ENCODE assay signal across 22 mouse cellular contexts in genomic region chr4:155566555-155566954, GRCm38 (mm10). TPM values are rescaled to one million over a fixed set of nuclear protein-coding genes. Genes with fewer than 3 reads are reported as not detected.
DNase-seq lines count a peak whose midpoint lies in the region; ATAC-seq and TF ChIP-seq lines count a peak whose summit lies in the region.
"Had no signal": no experiment of that assay in that cellular context is flagged by ENCODE, and none has a peak within 500 bp of the region (broad histone marks: within the 10 kb centered on the region; RNA-seq: fewer than 3 reads in every experiment).

No protein-coding gene starts in this region.

- no peak overlapping the region for H3K27ac ChIP-seq in hindbrain, embryonic 13.5 days
- no peak overlapping the region for H3K27ac ChIP-seq in hindbrain, embryonic 12.5 days
- H3K27ac ChIP-seq in lung, postnatal 0 days (ENCODE audit: low read length), result peak overlapping the region; percentile 43; the same call in 1 of the 2 replicates
- H3K27ac ChIP-seq in liver, embryonic 11.5 days (ENCODE audit: low read depth, low read length), result no peak overlapping the region
- no peak overlapping the region for H3K27ac ChIP-seq in forebrain, embryonic 14.5 days (ENCODE audit: low read depth, low read length)
- no peak overlapping the region for H3K27ac ChIP-seq in forebrain, embryonic 15.5 days (replicated peaks)
- H3K27ac ChIP-seq: forebrain, embryonic 12.5 days; hindbrain, embryonic 14.5 days; liver, embryonic 15.5 days; neural tube, embryonic 15.5 days had no signal

- peak overlapping the region; percentile 29; the same call in 1 of the 2 replicates for H3K9ac ChIP-seq in hindbrain, embryonic 13.5 days
- H3K9ac ChIP-seq in hindbrain, embryonic 12.5 days, result no peak overlapping the region; the same call in 1 of the 2 replicates
- no peak overlapping the region for H3K9ac ChIP-seq in lung, postnatal 0 days (replicated peaks; ENCODE audit: low read depth)
- H3K9ac ChIP-seq in liver, embryonic 11.5 days (ENCODE audit: low read depth, low read length), result 0 out of 2 replicates have a peak overlapping the region, but pooled peaks have one; percentile 28
- H3K9ac ChIP-seq in forebrain, embryonic 14.5 days (ENCODE audit: low read length), result no peak overlapping the region
- H3K9ac ChIP-seq in forebrain, embryonic 15.5 days (replicated peaks), result no peak overlapping the region
- H3K9ac ChIP-seq: forebrain, embryonic 12.5 days; hindbrain, embryonic 14.5 days; liver, embryonic 15.5 days; neural tube, embryonic 15.5 days had no signal

- H3K9me3 ChIP-seq in hindbrain, embryonic 13.5 days, result no peaks in the 10 kb centered on the region
- no peaks in the 10 kb centered on the region for H3K9me3 ChIP-seq in hindbrain, embryonic 12.5 days (replicated peaks)
- H3K9me3 ChIP-seq in lung, postnatal 0 days (ENCODE audit: low read length), result no peaks in the 10 kb centered on the region
- no peaks in the 10 kb centered on the region for H3K9me3 ChIP-seq in liver, embryonic 11.5 days (ENCODE audit: control insufficient read depth, low read length)
- no peaks in the 10 kb centered on the region for H3K9me3 ChIP-seq in forebrain, embryonic 14.5 days (replicated peaks; ENCODE audit: control insufficient read depth, low read length)
- H3K9me3 ChIP-seq in forebrain, embryonic 15.5 days, result no peaks in the 10 kb centered on the region
- H3K9me3 ChIP-seq: forebrain, embryonic 12.5 days; liver, embryonic 15.5 days; megakaryocyte, embryonic 14.5 days; neural tube, embryonic 15.5 days had no signal

- no peaks in the 10 kb centered on the region for H3K27me3 ChIP-seq in hindbrain, embryonic 13.5 days
- H3K27me3 ChIP-seq in hindbrain, embryonic 12.5 days, result no peaks in the 10 kb centered on the region
- H3K27me3 ChIP-seq in lung, postnatal 0 days (replicated peaks; ENCODE audit: insufficient read depth, low read length), result no peaks in the 10 kb centered on the region
- H3K27me3 ChIP-seq in liver, embryonic 11.5 days (replicated peaks; ENCODE audit: control insufficient read depth, insufficient read depth, low read length), result no peaks in the 10 kb centered on the region
- H3K27me3 ChIP-seq in forebrain, embryonic 14.5 days (replicated peaks; ENCODE audit: control insufficient read depth, insufficient read depth, low read length), result no peaks in the 10 kb centered on the region
- H3K27me3 ChIP-seq in forebrain, embryonic 15.5 days, result no peaks in the 10 kb centered on the region
- H3K27me3 ChIP-seq: CH12.LX; forebrain, embryonic 12.5 days; liver, embryonic 15.5 days; megakaryocyte, embryonic 14.5 days; neural tube, embryonic 15.5 days had no signal

- WGBS in hindbrain, embryonic 13.5 days, result 80% methylated on average over 8 of the region's 8 CpGs
- WGBS in hindbrain, embryonic 12.5 days, result 81% methylated on average over 8 of the region's 8 CpGs
- 48% methylated on average over 8 of the region's 8 CpGs for WGBS in lung, postnatal 0 days
- WGBS in liver, embryonic 11.5 days, result 65% methylated on average over 8 of the region's 8 CpGs
- WGBS in forebrain, embryonic 14.5 days, result 90% methylated on average over 8 of the region's 8 CpGs
- 90% methylated on average over 8 of the region's 8 CpGs for WGBS in forebrain, embryonic 15.5 days

- peak; percentile 29 for TF ChIP-seq CTCF in lung, postnatal 0 days (IDR thresholded peaks at IDR 0.05)

- H3K36me3 ChIP-seq in hindbrain, embryonic 13.5 days, result no peaks in the 10 kb centered on the region
- no peaks in the 10 kb centered on the region for H3K36me3 ChIP-seq in hindbrain, embryonic 12.5 days
- no peaks in the 10 kb centered on the region for H3K36me3 ChIP-seq in lung, postnatal 0 days (ENCODE audit: insufficient read depth, low read length)
- 0 out of 2 replicates have a peak, but pooled peaks cover 2% of the 10 kb centered on the region for H3K36me3 ChIP-seq in liver, embryonic 11.5 days (ENCODE audit: control insufficient read depth, insufficient read depth, low read length)
- H3K36me3 ChIP-seq in forebrain, embryonic 14.5 days (ENCODE audit: control insufficient read depth, insufficient read depth, low read length), result 0 out of 2 replicates have a peak, but pooled peaks cover 7% of the 10 kb centered on the region
- H3K36me3 ChIP-seq in forebrain, embryonic 15.5 days, result no peaks in the 10 kb centered on the region
- H3K36me3 ChIP-seq: forebrain, embryonic 12.5 days; liver, embryonic 15.5 days; neural tube, embryonic 15.5 days had no signal

- peaks cover 42% of the 10 kb centered on the region for H3K4me1 ChIP-seq in hindbrain, embryonic 13.5 days (replicated peaks)
- peaks cover 31% of the 10 kb centered on the region for H3K4me1 ChIP-seq in hindbrain, embryonic 12.5 days
- peaks cover 18% of the 10 kb centered on the region for H3K4me1 ChIP-seq in lung, postnatal 0 days (ENCODE audit: insufficient read depth, low read depth, low read length)
- H3K4me1 ChIP-seq in liver, embryonic 11.5 days (replicated peaks; ENCODE audit: control insufficient read depth, insufficient read depth, low read length), result peaks cover 37% of the 10 kb centered on the region
- peaks cover 18% of the 10 kb centered on the region for H3K4me1 ChIP-seq in forebrain, embryonic 14.5 days (ENCODE audit: control insufficient read depth, insufficient read depth, low read length)
- peaks cover 29% of the 10 kb centered on the region for H3K4me1 ChIP-seq in forebrain, embryonic 15.5 days

- H3K4me3 ChIP-seq in hindbrain, embryonic 13.5 days, result no peak overlapping the region
- no peak overlapping the region for H3K4me3 ChIP-seq in hindbrain, embryonic 12.5 days
- H3K4me3 ChIP-seq in lung, postnatal 0 days (ENCODE audit: low read depth, low read length), result no peak overlapping the region
- H3K4me3 ChIP-seq in liver, embryonic 11.5 days (ENCODE audit: low read depth, low read length), result no peak overlapping the region
- H3K4me3 ChIP-seq in forebrain, embryonic 14.5 days (ENCODE audit: low read depth, low read length), result no peak overlapping the region
- H3K4me3 ChIP-seq in forebrain, embryonic 15.5 days, result no peak overlapping the region
- H3K4me3 ChIP-seq: forebrain, embryonic 12.5 days; liver, embryonic 15.5 days; megakaryocyte, embryonic 14.5 days; neural tube, embryonic 15.5 days had no signal

- no peak overlapping the region for H3K4me2 ChIP-seq in hindbrain, embryonic 13.5 days
- H3K4me2 ChIP-seq in hindbrain, embryonic 12.5 days (replicated peaks), result no peak overlapping the region
- no peak overlapping the region for H3K4me2 ChIP-seq in lung, postnatal 0 days (replicated peaks; ENCODE audit: low read depth, low read length)
- no peak overlapping the region; the same call in 1 of the 2 replicates for H3K4me2 ChIP-seq in liver, embryonic 11.5 days
- no peak overlapping the region for H3K4me2 ChIP-seq in forebrain, embryonic 14.5 days (ENCODE audit: low read length)
- H3K4me2 ChIP-seq in forebrain, embryonic 15.5 days (replicated peaks), result no peak overlapping the region
- H3K4me2 ChIP-seq: forebrain, embryonic 12.5 days; hindbrain, embryonic 14.5 days; liver, embryonic 15.5 days; neural tube, embryonic 15.5 days had no signal

- DNase-seq in lung, postnatal 0 days (ENCODE audit: low spot score), result no peak
- no peak for DNase-seq in lung, postnatal 4 days
- DNase-seq in liver, embryonic 11.5 days (ENCODE audit: low spot score), result no peak
- DNase-seq in forebrain, embryonic 14.5 days (ENCODE audit: low spot score), result no peak
- no peak for DNase-seq in heart, postnatal 4 days
- DNase-seq: adrenal gland, postnatal 36 days; cerebellum, adult 18-20 months; layer of hippocampus, postnatal 36 days; lung, postnatal 14 days; midbrain, embryonic 14.5 days; right cerebral cortex, postnatal 14 days; thymus, adult 18-20 months; thymus, postnatal 4 days had no signal

- ATAC-seq in hindbrain, embryonic 13.5 days (ENCODE audit: low FRiP score), result no peak
- no peak for ATAC-seq in hindbrain, embryonic 12.5 days (ENCODE audit: low FRiP score)
- ATAC-seq in lung, postnatal 0 days, result no peak
- ATAC-seq in liver, embryonic 11.5 days (replicated peaks; ENCODE audit: low FRiP score), result no peak
- ATAC-seq in forebrain, embryonic 14.5 days, result no peak
- no peak for ATAC-seq in forebrain, embryonic 15.5 days (replicated peaks)

- no peak for TF ChIP-seq EP300 in lung, postnatal 0 days (IDR thresholded peaks at IDR 0.05)

RNA-seq across cellular contexts. Expression of gene Nadk, which starts 4.4 kb away (rescaled TPM):
- polyA plus RNA-seq in hindbrain, embryonic 13.5 days (2015; fragmentation: Nextera tagmentation; extraction: Ambion mirVana), result 82.5 and 84.5 TPM in 2 replicates
- polyA plus RNA-seq in hindbrain, embryonic 12.5 days (2016; fragmentation: Nextera tagmentation; extraction: Ambion mirVana), result 89.0 and 92.4 TPM in 2 replicates
- 70.9 and 76.3 TPM in 2 replicates for polyA plus RNA-seq in lung, postnatal 0 days (2015; fragmentation: Nextera tagmentation; extraction: Ambion mirVana)
- polyA plus RNA-seq in liver, embryonic 11.5 days (2014; fragmentation: Nextera tagmentation; extraction: Ambion mirVana), result 117 and 128 TPM in 2 replicates
- 106 and 120 TPM in 2 replicates for polyA plus RNA-seq in forebrain, embryonic 14.5 days (2014; fragmentation: Nextera tagmentation; extraction: Ambion mirVana)
- total RNA-seq in heart, postnatal 4 days (2021), result 10 to 100 TPM; 33.6 to 36.3 TPM
- polyA plus RNA-seq in forebrain, embryonic 15.5 days (2015; fragmentation: Nextera tagmentation; extraction: Ambion mirVana), result 109 and 110 TPM in 2 replicates

RNA-seq across cellular contexts. Expression of gene Slc35e2, which starts 34.7 kb away (rescaled TPM):
- 15.1 and 15.9 TPM in 2 replicates for polyA plus RNA-seq in hindbrain, embryonic 13.5 days (2015; fragmentation: Nextera tagmentation; extraction: Ambion mirVana)
- 16.4 and 16.6 TPM in 2 replicates for polyA plus RNA-seq in hindbrain, embryonic 12.5 days (2016; fragmentation: Nextera tagmentation; extraction: Ambion mirVana)
- polyA plus RNA-seq in lung, postnatal 0 days (2015; fragmentation: Nextera tagmentation; extraction: Ambion mirVana), result 3.1 and 3.7 TPM in 2 replicates
- 13.4 and 14.5 TPM in 2 replicates for polyA plus RNA-seq in liver, embryonic 11.5 days (2014; fragmentation: Nextera tagmentation; extraction: Ambion mirVana)
- 10.9 and 12.1 TPM in 2 replicates for polyA plus RNA-seq in forebrain, embryonic 14.5 days (2014; fragmentation: Nextera tagmentation; extraction: Ambion mirVana)
- total RNA-seq in heart, postnatal 4 days (2021), result 10 to 100 TPM; 15.6 to 16.5 TPM
- 10.9 and 12.9 TPM in 2 replicates for polyA plus RNA-seq in forebrain, embryonic 15.5 days (2015; fragmentation: Nextera tagmentation; extraction: Ambion mirVana)

RNA-seq across cellular contexts. Expression of gene Cdk11b, which starts 58.1 kb away (rescaled TPM):
- polyA plus RNA-seq in hindbrain, embryonic 13.5 days (2015; fragmentation: Nextera tagmentation; extraction: Ambion mirVana), result 65.2 and 65.8 TPM in 2 replicates
- 85.3 and 86.8 TPM in 2 replicates for polyA plus RNA-seq in hindbrain, embryonic 12.5 days (2016; fragmentation: Nextera tagmentation; extraction: Ambion mirVana)
- polyA plus RNA-seq in lung, postnatal 0 days (2015; fragmentation: Nextera tagmentation; extraction: Ambion mirVana), result 67.3 and 74.4 TPM in 2 replicates
- polyA plus RNA-seq in liver, embryonic 11.5 days (2014; fragmentation: Nextera tagmentation; extraction: Ambion mirVana), result 57.9 and 64.9 TPM in 2 replicates
- 39.9 and 42.8 TPM in 2 replicates for polyA plus RNA-seq in forebrain, embryonic 14.5 days (2014; fragmentation: Nextera tagmentation; extraction: Ambion mirVana)
- total RNA-seq in heart, postnatal 4 days (2021), result 10 to 100 TPM; 30.1 to 32.3 TPM
- polyA plus RNA-seq in forebrain, embryonic 15.5 days (2015; fragmentation: Nextera tagmentation; extraction: Ambion mirVana), result 60.8 and 63.5 TPM in 2 replicates

Comparison
In these comparisons a context has a peak if more than half of its experiments do, and no peak if none do; other contexts are left out.
1. H3K9ac ChIP-seq: peak in hindbrain, embryonic 13.5 days (single experiment) and liver, embryonic 11.5 days (single experiment); none in hindbrain, embryonic 12.5 days (single experiment), lung, postnatal 0 days (single experiment), forebrain, embryonic 14.5 days (single experiment) and forebrain, embryonic 15.5 days (single experiment).